Mouse (Mus musculus) spleen, adult 12 weeks (tissue): ENCODE results near the gene Sstr5.
A peak's percentile ranks its signal among the peaks of the same experiment; 100 is the strongest.

Experiments used
- DNase-seq: peaks from one replicate; pipeline ENCODE4 v3.0.0; 2022; ENCODE audit warnings: low spot score

Sstr5 gene

GRCm38 (mm10) chr17:25497013-25497412 is at the start of gene Sstr5:
Gene Sstr5 (minus strand): TSS chr17:25497288.
- no peak for DNase-seq

DNA sequence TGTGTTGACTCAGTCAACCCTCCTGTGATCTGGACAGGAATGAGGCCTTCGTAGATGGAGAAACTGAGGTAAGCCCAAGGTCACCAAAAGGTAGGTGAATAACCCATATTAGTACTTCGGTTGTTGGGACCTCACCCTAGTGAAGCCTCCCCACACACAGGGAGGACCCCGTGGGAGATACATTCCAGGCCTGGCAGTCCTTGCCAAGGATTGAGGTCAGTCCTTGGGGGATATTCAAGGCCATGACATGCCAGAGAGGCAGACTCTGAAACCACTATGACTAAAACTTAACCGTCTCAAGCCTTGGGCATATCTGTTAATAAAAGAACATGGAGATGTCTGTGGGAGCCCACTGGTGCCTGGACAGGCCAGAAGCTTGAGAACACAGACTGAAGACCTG is 44.7 kb upstream of the Sstr5 start:
- DNase-seq, result no peak

- no peak for DNase-seq
These were observed 43.6 kb upstream of the Sstr5 start for GRCm38 (mm10) chr17:25540731-25541130.

- no peak for DNase-seq
These were observed 42.1 kb upstream of the Sstr5 start for GRCm38 (mm10) chr17:25538945-25539875.

GRCm38 (mm10) chr17:25530357-25531022 is 33.4 kb upstream of the Sstr5 start:
- no peak for DNase-seq

DNA sequence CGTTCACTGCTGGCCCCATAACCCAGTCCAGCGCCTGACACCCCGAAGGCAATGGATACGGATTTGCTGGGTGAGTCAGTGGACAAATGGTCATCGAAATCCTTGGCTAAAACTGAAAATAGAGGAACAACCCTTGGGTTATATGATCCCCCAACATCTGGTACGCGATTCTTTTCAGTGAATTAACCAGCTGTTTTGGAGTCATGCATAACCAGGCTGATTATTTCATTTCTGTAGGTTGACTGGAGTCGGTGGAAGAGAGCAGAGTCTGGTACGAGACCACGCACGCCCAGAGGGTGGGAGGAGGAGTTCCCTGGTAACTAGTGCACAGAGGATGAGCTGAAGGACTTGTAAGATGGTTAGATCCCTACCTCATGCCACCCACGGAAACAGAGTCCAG is 25.0 kb upstream of the Sstr5 start:
- DNase-seq, result no peak

DNA sequence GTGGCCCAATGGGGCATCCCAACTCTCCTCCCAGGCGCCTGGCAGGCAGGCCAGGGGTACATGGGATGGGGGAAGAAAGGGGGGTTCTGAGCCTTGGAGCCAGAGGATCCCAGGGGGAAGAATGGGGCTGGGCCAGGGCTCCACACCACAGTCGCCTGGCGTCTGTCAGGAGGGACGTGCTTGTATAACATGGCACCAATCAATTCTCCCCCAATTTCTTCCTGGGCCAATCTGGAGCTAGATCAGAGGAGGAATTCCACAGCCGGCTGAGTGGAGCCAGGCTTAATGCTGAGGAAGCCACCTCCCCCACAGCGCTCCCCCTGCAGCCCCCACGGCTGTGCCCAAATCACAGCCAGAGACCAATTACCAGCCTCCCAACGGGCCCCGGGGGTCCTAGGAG is 23.4 kb upstream of the Sstr5 start:
- no peak for DNase-seq

DNA sequence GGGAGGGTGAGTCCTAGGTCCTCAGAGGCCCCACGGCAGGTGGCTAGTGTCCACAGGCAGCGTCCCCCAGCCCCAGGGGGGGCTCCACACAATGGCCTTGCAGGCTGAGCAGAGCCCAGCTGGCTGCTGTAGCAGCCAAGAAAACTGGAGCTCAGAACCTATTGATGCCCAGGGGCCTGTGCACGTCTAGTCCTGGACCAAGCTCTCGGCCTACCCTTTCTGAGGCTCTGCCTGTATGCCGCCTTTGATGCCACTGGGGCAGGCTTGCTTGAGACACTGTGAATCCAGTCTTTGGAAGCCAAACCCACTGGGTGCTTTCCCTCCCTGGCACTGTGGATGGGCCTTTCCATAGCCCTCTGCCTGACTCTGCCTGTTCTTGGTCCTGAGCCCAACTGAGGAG is 22.4 kb upstream of the Sstr5 start:
- DNase-seq, result no peak

- no peak for DNase-seq
These were observed 21.1 kb upstream of the Sstr5 start for GRCm38 (mm10) chr17:25518144-25518543.

GRCm38 (mm10) chr17:25516315-25516714 is 19.2 kb upstream of the Sstr5 start:
- DNase-seq, result no peak

DNA sequence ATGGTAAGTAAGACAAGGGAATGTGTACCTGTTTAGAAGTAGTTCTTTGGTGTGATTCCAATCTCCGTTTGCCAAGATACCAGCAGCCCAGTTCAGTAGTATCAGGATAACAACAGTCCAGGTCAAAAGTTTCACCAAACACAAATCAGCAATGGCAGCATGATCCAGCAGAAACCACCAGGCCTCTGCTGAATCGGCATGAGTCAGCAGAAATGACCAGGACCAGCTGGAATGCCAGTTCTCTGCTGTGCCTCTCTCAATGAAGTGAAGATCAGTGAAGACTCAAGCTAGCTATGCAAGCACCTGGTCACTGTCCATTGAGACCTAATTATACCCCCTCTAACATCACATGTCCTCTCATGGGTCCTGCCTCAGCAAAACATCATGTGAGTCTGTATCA is 17.0 kb upstream of the Sstr5 start:
- no peak for DNase-seq

- no peak for DNase-seq
These were observed 14.8 kb upstream of the Sstr5 start for GRCm38 (mm10) chr17:25511876-25512275.

GRCm38 (mm10) chr17:25510074-25510830 is 13.2 kb upstream of the Sstr5 start:
- DNase-seq, result no peak

DNA sequence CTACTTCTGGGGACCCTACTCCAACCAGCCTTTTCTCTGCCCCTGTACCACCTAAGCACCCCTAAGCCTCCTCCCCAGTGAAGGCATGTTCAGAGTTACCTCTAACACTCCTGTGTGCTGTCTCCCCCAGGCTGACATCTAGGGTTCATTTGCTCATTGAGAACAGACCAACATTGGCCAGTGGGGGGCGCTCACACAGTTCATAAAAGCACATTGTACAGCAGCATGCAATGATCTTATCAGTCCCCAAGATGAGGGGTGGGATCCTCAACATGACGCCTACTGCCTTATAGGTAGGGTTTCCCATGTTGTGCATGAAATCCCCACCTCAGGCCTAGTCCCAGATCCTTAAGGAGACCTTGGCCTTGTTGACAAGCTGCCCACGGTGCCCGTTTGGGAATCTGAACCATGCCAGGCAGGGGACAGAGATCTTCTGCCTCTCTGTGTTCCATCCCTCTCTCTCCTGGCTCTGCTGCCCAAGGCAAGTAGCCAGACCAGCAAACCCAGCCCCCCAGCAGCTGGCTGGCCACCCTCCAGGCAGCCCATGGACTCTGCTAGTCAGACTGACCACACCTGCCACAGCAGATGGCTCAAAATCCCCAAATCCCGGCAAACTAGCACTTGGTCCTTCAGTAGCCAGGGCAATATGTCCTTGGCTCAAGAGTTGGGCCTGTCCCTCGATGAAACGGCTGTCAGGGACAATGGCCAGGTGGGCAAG is 11.9 kb upstream of the Sstr5 start:
- DNase-seq, result no peak

DNA sequence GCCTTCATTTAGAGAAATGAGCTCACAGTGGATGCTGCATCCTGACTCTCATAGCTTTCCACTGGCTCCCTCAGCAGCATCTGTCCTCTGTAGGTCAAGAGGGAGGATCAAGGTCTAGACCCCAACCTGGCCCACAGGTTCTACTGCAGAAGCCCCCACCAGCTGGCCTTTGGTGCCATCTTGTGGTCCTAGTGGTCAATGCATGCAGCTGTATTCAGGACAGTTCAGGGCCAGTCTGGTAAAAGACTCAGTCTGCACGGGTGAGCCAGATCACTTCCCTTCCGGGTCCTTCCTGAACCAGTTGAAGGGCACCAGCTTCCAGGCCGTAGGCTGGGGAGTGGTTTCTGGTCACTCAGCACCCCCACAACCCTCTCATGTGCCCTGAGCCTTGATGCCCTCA is 10.7 kb upstream of the Sstr5 start:
- DNase-seq, result no peak

DNA sequence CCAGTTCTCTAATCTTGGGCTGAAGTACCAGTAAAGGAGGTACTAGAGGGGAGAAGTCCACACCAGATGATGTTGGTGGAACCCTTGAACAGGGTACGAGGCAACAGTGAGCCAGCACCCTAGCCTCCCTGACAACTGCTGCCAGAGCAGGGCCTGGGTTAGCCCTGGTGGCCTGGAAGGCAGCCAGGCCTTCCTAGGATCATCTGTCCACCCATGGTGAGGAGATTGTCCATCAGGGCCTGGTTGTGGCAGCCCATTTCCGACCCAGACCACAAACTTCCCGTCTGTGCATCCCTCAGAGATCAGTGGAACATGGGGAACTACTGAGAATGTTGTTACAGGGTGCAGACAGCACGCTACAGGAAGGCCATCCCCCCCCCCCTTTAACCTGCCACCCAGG is 5.5 kb upstream of the Sstr5 start:
- DNase-seq, result no peak

DNA sequence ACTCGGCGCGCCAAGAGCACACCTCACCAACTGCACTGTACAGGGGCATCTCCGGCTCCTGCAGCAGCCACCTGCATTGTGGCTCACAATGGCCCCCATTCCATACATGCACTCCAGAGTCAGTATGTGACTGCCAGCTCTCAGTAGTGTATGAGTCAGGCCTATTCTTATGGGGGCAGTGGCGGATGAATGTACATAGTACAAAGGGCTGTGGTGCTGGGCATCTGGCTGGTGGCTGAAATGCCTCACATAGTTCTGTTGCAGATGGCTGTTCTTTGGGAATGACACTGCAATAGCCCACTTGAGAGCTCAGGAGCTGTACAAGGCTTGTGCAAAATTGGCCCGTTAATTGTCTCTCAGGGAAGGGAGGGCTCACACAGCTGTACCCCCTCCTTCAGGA is 15.0 kb downstream of the Sstr5 start:
- no peak for DNase-seq

- no peak for DNase-seq
These were observed 16.3 kb downstream of the Sstr5 start for GRCm38 (mm10) chr17:25480820-25481219.

DNA sequence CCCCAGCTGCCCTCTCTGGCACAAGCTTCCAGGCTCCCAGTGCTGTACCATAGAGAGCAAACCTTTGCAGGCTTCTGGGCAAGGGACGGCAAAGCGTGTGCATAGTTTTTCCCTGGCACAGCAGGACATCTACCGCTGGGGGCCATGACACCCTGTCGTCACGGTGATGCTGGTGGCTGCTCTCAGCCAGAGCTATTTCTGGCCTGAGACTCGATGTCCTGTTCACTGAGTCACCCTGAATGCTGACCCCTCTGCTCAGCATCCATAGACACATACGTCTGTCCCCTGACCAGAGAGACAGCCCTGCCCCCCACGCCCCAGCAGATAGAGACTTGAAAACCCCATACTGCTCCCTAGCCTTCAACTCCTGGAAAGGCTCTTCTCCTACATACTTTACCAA is 16.9 kb downstream of the Sstr5 start:
- DNase-seq, result no peak

GRCm38 (mm10) chr17:25475946-25476744 is 20.9 kb downstream of the Sstr5 start:
- peak; percentile 21 for DNase-seq
